Mouse (Mus musculus) liver, adult 2 months (tissue): ENCODE data around the gene Kifc5b.

ENCODE experiments used
- CTCF ChIP-seq: fragments of 200-500 bp; IDR thresholded peaks from 2 replicates; pipeline ENCODE4 v1.5.1; 2011; ENCODE audit warnings: low read depth, low read length, control low read depth
- POLR2A ChIP-seq: fragments of 200-500 bp; IDR thresholded peaks from 2 replicates; pipeline ENCODE4 v1.6.1; 2011; ENCODE audit warnings: low read length, control low read depth; ENCODE audit not compliant: insufficient read depth; ENCODE audit errors: extremely low read depth

DNA sequence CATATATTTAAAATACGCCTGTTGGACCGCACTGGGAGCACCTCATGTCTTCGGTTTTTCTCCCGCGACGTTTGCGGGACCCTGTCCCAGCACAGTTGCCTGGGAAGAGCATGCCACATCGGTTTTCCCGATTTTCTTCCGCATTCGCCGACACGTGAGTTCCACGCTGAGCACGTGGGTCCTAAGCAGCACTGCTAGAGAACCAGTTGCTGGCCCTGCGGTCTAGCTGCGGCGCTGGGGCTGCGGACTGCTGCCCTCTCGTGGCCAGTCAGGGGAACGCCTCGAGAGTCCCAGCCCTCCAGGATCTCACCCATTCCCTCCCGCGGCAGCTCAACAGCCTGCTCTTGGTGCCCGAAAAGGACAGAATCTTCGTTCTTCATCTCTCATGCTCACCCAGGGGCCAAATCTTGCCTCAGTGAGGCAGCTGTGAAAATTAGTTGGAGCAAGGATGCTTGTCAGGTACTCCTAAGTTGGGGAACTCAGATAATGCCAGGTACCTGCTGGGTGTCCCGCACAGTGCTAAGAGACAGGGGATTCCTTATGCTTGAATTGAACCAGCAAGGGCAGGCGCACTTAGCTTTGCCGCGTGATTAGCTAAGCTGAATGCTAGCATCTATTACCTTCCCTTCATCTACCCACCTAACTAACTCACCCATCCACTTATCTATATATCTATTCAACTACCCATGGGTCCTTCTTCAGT lies 30.7 kb upstream of the Kifc5b start:
- TF ChIP-seq CTCF (peak; percentile 98), POLR2A (no peak)
